Mouse (Mus musculus) kidney, adult 2 months (tissue): ENCODE results near the gene Tank.

Experiments used
- CTCF ChIP-seq: fragments of 200-500 bp; conservative IDR thresholded peaks from 2 replicates; pipeline ENCODE4 v1.5.1; 2011; ENCODE audit warnings: low read depth, mild to moderate bottlenecking, control low read depth, low read length, moderate library complexity, mixed read lengths; ENCODE audit not compliant: insufficient read depth, insufficient read length
- POLR2A ChIP-seq: fragments of 200-500 bp; IDR thresholded peaks from one replicate; pipeline ENCODE4 v1.6.1; 2011; ENCODE audit warnings: low read depth, low read length, control low read depth

GRCm38 (mm10) chr2:61579501-61579990 is 1.2 kb downstream of the Tank start:
- TF ChIP-seq CTCF (no peak), POLR2A (no peak)
